Mouse (Mus musculus) thymus, adult 2 months (tissue): Measurements from ENCODE around the gene Oxsm.

Experiments used
- CTCF ChIP-seq: fragments of 200-500 bp; IDR thresholded peaks from 2 replicates; pipeline ENCODE4 v1.5.1; 2012; ENCODE audit warnings: mild to moderate bottlenecking, control low read depth, low read length, moderate library complexity, borderline replicate concordance; ENCODE audit not compliant: control insufficient read depth, poor library complexity, insufficient read depth; ENCODE audit errors: extremely low read depth
- POLR2A ChIP-seq: fragments of 200-500 bp; IDR thresholded peaks from 2 replicates; pipeline ENCODE4 v1.6.1; 2012; ENCODE audit warnings: mild to moderate bottlenecking, low read length, control low read depth, moderate library complexity; ENCODE audit not compliant: control insufficient read depth, poor library complexity, insufficient read depth; ENCODE audit errors: extremely low read depth

- no peak for TF ChIP-seq CTCF
- TF ChIP-seq POLR2A: no peak
Measured at GRCm38 (mm10) chr14:16189142-16189541, 60.5 kb downstream of the Oxsm start.
